Mouse (Mus musculus) hematopoietic stem cell, adult 5-6 weeks (primary cell): ENCODE measurements around the gene Bod1l. TPM values are rescaled to one million over a fixed set of nuclear protein-coding genes. Genes with fewer than 3 reads are reported as not detected.

ENCODE experiments used
- ATAC-seq, 2 experiments: fragments of 125-278 bp in 1 of 2; replicated peaks in 1 of 2; 2 replicates each; pipeline ENCODE4 v1.8.0; 2016 to 2017; ENCODE audit warnings: inconsistent platforms in 2 of 2, mild to moderate bottlenecking in 2 of 2, moderate number of reproducible peaks in 2 of 2, low read depth in 1 of 2, moderate TSS enrichment in 1 of 2; ENCODE audit not compliant: low FRiP score in 2 of 2, poor library complexity in 2 of 2, severe bottlenecking in 2 of 2, insufficient read depth in 1 of 2, low TSS enrichment in 1 of 2
- total RNA-seq: library from RNA; stranded (forward); fragments of 172-1452, 232-1000 nt; gene quantifications from 2 replicates; pipeline ENCODE4 v1.2.3, GENCODE M21; 2017

The Bod1l gene
- total RNA-seq, 1 experiment from 2014 or later = 52.0 TPM

DNA sequence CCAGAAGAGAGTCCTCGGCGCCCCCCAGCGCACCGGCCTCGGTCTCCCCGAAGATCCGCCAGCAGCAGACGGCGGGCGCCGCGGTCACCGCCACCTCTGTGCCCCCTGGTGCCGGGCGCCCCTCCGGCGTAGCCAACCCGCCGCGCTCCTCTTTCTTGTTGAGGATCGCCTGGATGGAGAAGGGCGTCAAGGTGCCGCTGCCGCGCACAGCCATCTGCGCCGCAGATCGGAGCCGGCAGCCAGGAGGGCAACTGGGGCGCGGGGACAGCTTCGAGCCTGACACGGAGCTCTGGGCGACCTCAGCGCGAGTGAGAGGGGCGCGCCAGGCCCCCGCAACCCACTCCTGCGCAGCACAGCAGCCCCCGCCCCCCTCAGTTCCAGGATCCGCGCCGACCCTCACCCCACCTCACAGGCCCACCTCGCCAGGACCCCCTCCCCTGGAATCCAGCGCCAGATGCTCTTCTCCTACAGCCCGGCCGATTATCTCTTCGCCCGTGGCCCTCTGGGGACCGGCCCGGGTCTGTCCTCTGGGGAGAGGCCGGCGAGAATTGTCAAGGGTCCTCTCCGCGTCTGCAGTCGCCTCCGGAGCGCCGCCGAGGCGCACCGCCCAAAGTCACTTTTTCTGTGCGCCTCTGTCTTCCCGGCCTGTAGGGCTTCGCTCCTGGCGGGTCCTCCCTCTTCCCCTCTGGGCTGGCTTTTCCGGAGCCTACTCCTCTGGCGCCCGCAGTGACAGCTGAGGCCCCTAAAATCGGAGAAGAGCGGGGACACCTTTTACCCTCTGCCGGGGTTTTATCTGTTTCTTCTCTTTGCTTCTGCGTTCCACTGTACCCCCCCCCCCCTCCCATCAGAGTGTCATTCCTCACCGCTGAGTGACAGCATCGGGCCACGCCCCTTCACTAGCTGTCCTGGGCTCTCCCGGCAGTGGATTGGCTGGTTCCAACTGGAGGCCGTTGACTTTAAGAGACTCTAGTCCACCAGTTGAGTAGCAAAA is 80.1 kb downstream of the Bod1l start, which contains the start of gene Nkx3-2:
Gene Nkx3-2 (minus strand): TSS at position 771 of the 991 bp plus-strand sequence.
- no peak for ATAC-seq

DNA sequence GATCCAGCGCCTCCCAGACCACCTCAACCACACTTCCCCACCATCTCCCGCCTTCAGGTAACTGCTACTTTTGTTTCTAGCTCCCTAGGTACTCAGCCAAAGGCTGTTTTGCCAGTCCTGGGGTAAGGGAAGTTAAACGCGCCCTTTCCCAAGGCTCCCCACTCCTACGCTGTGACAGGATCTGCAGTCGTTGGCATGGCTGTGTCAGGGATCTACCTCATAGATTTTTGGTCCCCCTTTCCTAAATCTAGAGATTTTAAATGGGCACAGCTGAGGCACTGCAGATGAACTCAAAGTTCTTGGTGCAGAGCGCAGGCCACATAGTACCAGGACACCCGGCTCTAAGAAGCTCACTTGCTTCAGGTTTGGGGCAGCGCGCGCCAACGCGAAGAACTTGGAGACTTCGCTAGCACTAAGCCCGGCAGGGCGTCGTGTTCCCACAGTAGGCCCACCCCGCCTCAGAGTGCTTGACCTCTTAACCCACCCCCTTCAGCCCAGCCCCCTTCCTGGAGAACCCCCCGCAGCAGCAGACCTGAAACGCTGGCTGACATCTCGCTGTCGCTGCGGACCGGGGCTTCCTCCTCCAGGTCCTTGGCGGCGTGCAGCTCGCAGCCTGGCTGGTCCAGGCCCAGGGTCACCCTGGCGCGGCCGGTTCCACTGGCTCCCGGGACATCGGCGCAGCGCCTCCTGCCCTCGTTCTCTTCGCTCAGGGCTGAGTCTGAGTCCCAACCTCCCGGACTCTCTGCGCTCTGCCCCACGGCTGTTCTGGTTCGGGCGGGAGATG is 81.0 kb downstream of the Bod1l start:
- no peak for ATAC-seq

DNA sequence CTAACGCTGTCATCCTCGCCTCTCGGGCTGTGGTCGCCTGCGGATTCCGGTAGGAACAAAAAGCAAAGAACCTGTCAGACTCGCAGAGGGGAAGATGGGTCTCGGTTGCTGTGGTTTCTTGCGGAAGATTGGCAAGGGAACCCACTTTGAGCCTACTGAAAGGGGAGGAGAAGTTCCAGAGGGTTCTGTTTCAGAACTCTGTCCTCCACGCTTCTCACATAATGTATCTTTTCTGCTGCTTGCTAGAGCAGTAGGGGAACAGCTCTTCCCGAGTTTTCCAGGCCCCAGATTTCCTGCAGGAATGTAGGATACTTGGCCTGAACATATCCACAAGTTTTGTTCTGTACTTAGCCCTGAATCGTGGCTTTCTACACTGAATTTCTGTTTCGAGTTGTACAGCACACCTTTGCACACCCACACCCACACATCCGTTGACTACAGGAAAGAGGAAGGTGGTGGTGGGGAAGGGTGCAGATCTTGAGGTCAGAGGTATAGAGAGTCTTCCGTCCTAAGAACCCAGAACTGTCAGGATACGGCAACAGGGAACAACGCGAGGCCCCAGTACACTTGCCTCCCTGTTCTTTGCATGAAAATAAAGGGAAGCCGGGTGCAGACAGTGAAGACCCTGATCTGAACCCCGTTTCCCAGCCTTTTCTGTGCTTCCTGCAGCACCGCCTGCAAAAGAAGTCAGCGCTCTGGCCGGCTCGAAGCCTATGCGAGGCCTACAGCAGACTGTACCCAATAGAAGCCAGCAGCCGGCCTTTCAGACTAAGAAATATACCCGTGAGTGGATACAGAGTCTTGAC is 81.8 kb downstream of the Bod1l start:
- ATAC-seq = peak; percentile 18 to 19; a peak in 3 of 4 replicates

DNA sequence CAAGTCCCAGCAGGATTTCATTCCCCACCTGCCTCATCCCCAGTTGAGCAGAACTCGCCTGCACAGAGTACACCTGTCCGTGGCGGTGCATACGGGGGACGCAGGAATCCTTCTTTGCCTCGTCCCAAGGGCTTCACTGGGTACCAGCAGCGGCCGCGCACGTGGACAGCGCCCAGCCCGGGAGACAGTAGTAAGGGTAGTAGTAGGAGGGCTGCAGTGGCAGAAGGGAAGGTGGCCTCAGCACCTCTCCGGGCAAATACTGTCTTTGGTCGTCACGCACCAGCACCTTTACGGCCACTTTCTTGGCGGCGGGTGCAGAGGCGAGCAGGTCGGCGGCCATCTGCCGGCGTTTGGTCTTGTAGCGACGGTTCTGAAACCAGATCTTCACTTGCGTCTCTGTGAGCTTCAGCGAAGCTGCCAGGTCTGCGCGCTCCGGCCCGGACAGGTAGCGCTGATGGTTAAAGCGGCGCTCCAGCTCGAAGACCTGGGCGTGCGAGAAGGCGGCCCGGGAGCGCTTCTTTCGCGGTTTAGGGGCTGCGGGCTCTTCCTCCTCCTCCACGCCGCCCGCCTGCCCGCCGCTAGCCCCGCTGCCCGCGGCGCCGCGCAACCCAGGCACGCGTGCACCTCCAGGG is 82.5 kb downstream of the Bod1l start:
- ATAC-seq = peak; percentile 9 to 22; a peak in 2 of 4 replicates

DNA sequence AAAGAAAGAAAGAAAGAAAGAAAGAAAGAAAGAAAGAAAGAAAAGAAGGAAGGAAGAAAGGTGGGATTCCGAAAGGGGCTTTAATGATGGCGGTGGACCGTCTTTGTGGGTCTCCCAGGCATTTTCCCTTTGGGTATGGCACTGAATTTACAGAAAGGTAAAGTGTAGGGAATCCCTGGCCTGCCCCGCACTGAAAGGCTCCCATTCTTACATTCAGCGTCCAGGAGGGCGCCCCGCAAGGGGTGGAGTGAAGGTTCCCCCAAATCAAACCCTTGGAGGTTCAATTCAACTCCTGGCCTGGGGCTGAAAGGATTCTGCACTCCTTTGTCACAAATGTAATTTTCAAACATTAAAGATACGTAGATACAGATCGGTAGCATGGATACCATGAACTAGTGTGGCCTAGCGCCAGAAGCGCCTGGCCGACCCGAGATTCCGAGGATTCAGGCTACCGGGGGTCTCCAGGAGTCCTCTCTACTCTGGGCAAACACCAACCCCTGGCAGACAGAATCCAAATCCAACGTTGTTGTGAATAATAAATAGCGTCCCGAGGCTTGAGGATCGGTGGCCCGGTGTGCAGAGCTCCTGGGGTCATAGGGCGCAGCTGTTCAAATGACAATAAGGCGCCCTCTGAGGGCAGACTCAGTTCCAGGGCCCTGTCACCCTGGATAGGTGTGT is 83.1 kb downstream of the Bod1l start:
- no peak for ATAC-seq

DNA sequence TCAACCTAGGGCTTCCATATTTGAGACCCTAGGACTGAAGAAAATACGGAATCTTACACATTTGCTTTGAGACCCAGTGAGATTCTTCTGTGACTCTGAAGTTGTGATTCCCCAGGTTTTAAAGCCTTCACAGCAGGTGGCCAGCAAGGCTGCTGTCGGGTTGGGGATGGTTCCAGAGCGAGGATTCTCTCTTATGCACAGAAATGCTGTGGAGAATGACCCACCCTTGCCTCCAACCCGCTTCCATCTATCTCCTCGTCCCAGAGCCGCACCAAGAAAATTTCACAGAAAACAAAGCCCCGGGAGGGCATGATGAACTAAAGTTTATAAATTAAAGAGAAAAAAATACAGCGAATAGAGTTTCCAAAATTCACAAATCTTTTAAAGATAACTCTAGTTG is 84.0 kb downstream of the Bod1l start:
- no peak for ATAC-seq

DNA sequence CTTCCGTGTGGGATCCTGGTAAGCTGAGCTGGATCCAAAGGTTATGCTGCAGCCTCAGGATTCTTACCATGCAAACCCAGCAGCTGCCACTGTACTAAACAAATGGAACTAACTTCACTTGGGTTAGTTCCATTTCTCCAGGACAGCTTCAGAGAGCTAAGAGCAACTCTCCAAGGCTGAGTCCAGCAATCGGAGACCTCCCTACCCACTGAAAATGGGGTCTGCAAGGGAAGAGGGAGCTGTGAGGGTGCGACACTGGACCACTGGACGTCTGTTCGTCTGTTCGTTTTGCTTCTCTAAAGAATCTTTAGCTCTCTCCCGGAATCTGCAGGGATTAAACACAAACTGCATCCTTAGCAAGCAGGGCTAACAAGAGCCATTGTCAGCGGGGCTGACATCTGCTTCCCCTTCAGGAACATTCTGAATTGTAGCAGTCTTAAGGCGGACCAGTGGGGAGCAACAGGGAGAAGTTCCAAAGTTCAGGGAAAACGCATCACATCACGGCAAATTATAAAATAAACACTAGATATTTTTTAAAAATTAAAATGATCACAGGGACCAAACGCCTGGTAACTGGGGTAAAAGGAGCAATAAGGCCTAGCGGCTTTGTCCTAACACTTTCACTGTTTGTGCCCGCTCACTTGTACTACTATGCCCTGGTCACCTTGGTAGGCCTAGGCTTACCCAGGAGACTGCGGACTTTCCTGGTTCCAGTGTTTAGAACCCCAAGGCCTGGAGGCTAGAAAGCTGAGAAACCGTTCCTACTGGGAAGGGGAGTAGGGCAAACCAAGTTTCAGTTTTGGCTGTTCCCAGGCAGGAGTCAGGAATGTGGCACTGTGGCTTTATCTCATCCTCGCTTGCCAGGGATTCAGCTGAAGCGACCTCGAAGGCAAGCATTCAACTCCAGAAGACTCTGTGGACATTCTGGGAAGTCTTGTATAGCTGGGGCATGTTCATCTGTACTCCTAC is 85.2 kb downstream of the Bod1l start:
- ATAC-seq = no peak

DNA sequence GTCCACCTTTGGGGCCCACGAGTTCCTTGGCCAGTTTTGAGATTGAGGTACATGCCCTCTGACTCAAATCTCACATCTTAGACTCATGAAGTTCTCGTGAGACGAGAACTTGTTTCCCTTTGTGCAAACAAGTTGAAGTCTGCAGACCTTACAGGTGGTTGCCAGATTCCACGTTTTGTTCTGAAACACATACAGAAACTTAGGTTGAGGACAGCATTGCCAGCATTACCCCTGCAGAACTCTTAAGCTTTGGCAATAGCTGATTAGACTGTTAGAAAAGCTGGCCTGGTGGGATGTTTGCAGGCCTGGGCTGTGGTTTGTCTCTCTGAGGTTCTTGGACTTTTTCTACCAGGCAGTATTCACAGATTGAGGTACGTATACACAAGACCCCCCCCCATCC is 86.8 kb downstream of the Bod1l start:
- no peak for ATAC-seq

DNA sequence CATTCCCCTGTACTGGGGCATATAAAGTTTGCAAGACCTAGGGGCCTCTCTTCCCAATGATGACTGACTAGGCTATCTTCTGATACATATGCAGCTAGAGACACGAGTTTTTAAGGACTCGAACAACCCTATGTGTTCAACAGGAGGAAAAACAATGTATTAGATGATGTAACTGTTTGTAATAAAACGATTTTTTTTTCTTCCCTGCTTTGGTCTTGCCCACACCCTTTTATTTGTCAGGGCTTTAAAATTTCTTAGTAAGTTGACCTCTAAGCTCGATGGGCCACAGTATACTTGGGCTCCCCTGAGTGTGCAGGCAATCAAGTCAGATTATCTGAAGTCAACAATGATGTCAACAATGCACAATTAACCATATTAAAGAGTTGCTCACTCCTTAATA is 87.7 kb downstream of the Bod1l start:
- ATAC-seq = no peak

DNA sequence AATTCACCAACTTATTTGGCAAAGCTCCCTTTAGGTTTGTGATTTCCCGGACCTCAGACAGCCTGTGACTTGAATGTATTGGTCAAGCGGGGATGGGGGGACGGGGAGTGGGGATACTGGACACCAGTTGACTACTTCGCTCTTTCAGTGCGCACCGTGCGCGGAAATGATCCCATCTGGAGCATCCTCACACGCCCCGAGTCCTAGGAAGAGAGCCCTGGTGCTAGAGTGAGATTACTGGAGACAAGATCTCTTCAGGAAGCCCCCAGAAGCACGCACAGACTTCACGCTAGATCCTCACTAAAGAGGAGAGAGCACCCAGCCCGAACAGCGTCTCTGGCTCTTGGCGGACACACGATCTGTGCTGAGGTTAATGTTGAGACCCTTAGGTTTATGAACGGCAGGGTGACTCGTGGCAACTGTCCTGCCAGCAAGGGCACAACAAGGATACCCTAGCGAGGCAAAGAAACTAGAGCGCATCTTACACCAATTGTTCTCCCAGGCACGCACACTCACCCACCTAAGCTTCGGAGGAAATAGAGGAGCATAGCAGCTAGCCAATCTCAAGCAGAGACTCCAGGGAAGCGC is 88.6 kb downstream of the Bod1l start:
- 0 out of 4 replicates have a peak, but pooled peaks of 1 of the 2 experiments have one; percentile 4 for ATAC-seq

DNA sequence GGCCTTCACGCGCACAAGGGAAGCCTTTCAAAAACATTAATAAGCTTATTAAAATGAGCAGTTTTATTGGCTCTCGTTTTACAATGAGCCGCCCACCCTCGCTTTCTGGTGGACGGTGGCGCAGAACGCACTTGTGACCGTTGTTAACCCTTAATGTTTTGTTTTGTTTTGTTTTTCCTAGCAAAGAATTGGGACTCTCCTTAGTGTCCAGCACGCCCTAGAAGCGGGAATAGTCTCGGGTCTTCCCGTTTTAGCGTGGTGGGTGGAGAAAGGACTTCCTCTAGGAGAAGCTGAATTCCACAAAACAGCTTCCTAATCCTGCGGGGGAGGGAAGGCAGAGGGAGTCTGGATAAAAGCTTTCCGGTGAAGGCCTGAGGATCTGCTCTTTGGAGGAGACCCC is 89.3 kb downstream of the Bod1l start:
- peak in 1 of 2 experiments; percentile 18; a peak in 1 of 4 replicates for ATAC-seq

DNA sequence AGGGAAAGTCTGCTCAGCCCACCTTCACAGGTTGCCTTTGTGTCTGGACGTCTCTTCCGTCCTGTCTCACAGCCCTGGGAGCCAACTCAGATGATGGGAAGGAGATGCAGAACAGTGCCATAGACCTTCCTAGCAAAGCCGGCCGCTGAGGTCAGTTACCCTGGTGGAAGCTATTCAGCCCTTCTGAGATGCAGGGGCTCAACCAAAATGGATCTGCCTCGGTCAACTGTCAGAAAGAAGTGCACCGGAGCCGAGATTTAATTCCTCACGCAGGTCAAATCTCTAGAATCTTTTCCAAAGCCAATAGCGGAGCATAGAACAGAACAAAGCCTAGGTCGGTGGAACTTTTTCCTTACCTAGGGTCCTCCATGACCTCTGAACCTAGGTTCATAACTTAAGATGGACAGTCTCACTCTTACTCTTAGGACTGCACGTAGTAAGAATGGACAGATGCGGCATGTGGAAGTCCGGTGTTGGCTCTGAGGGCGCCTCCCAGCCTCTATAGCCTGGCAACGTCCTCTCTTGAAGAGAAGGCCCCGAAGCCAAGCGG is 89.8 kb downstream of the Bod1l start:
- ATAC-seq = no peak

DNA sequence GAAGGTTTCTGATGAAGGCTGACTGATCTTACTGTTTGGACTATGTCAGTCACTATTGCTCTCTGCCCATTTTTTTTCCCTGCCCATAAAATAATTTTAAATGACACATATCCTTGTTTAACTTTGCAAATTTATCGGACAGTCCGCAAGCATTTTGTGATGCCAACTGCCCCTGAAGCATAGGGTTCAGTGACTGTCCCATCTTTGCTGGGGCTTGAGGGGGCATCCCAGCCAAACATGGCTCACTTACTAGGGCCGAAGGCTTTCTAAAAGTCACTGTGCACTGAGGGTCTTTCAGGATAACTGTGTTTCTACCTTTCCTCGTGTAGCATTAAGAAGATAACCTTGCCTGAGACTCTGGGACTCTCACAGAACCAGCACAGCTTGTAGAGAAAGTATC is 91.4 kb downstream of the Bod1l start:
- ATAC-seq = no peak

DNA sequence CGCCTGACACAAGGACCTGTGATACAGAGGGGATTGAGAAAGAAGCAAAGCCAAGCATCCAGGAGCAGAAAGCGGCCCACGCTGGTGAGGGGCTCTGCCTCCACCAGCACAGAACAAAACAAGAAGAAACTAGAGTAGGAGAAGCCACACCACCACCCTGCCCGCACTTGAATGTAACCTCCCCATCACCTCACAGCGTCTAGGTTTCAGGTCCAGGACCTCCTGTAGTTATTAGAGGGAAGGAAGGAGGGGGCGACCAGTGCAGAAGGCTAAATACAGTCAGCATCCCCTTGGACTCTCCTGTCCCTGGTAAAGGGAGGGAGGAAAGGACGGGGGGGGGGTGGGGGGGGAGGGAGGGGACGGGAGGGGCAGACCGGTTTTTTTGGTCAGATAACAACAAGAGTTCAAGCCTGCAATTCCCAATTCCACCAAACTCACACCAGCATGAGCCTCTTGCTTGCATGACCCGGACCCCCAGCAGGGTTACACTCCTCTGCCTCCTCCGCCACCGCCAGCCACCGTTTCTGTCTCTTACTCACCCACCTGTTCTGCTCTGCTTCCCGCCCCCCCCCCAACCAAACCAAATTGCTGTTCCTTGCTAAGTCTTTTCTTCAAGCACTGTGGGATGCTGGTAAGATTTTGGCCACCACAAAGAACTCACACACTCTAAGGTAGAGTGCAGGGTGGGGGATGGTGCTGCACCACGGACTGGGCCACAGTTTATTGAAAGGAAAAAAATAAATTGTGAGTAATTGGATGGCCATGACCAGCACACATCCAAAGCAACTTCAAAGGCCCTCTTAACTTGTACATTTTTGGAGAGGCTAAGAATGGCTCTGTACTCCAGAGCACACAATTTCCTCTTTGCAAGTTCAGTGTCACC is 99.0 kb downstream of the Bod1l start:
- ATAC-seq = no peak
